Mouse (Mus musculus): ENCODE data around the gene Camta1. TPM values are rescaled to one million over a fixed set of nuclear protein-coding genes. Genes with fewer than 3 reads are reported as not detected.

Camta1 gene
- polyA plus RNA-seq, 1 experiment, result 124 TPM

DNA sequence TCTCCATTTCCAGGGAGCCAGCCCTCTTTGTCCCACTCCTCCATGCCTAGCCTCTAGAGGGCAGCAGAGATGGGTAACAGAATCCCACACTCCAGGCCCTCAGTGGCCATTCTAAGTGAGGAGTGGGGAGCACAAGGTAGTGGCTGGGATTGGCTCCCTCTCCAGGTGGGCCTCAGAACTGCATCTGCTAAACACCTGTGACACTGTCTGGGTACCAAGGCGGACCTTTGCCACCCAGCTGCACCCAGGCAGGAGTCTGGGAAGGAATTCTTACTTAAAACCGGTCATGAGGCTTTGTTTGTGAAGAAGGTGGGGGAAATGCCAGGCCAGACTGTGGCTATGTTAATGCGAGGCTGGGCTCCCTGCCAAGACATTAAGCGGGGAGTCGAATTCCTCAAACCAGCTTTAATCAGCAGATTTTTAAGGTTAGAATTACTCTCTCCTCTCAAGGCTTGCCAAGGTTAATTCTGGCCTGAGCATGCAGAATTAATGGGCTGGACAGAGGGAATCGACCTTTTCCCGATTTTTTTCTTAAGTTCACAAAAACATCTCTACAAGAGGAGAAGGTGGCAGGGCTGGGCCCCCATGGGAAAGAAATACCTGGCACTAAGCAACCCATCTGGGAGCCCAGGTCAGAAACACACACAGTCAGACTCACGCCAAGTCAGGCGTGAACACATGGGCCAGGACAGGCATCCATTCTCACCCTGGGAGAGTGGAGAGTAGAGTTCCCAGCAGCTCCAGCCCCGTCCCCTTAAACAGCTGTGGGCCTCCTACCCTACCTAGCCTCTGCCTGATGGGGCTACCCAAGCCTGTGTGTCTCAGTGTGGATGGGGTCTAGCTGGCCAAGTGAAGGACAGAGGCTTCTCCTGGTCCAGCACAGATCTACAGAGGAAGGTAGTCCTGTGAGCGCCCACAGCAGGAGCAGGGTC, 559.2 kb downstream of the Camta1 start:
- peak in 1 of 2 experiments; percentile 42 for DNase-seq (ENCODE audit: extremely low spot score in 1 of 2, low spot score in 1 of 2)

GRCm38 (mm10) chr4:151301337-151301736, 560.3 kb downstream of the Camta1 start:
- no peak for DNase-seq (ENCODE audit: extremely low spot score in 1 of 2, low spot score in 1 of 2)

- DNase-seq (ENCODE audit: extremely low spot score in 1 of 2, low spot score in 1 of 2), result peak in 1 of 2 experiments; percentile 42
These were observed 561.0 kb downstream of the Camta1 start for GRCm38 (mm10) chr4:151300706-151301105.

DNA sequence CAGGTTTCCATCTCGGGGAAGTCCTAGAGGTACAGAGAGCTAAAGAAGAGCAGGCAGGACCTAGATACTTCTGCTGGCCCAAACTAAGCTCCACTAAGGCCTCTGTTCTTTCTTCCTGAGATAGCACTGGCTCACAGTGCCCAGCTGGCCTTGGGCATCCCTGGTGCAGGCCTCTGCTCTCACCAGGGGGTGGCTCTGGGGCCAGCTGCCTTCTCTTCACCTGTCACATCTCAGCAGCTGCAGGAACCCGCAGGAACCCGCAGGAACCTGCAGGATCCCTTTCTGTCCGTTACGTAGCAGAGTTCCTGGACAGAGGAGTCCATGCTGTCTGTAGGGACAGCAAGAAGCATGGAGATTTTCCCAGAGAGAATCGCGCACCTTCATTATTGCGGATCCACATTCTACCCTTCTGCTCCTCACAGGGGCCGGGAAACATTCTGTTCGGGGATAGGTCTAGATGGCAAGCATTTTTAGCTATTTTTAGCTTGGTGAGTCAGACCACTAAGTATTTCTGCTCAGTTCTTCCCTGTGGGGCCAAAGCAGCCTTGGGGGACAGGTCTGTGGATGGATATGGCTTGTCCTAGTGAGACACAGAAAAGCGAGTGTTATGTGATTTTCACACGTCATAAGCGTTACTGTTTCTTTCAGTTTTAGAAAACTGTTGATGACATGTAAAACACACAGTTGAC, 566.0 kb downstream of the Camta1 start:
- no peak for DNase-seq (ENCODE audit: extremely low spot score in 1 of 2, low spot score in 1 of 2)

DNA sequence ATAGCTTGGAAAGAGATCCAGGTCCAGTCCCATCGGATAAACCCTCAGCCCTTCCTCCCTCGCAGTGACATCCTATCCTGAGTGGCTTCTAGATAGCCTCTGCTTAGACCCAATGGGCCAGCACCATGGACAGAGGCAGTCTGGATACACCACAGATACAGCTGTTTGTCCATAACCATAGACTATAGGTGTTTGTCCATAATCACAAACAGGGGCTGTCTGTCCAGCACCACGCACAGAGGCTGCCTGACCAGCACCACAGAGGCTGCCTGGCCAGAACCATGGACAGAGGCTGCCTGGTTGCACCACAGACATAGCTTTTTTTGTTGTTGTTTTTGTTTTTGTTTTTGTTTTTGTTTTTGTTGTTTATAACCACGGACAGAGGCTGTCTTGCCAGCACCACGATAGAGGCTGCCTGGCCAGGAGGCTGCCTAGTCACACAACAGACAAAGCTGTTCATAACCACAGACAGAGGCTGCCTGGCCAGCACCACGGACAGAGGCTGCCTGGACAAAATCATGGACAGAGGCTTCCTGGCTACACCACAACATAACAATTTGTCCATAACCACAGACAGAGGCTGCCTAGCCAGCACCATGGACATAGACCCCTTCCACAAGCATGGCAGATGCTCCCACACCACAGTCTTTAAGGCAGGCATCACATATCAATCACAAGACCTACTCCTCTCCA, 572.6 kb downstream of the Camta1 start:
- no peak for DNase-seq (ENCODE audit: extremely low spot score in 1 of 2, low spot score in 1 of 2)

GRCm38 (mm10) chr4:151285905-151286445, 575.7 kb downstream of the Camta1 start:
- DNase-seq (ENCODE audit: extremely low spot score in 1 of 2, low spot score in 1 of 2), result no peak

GRCm38 (mm10) chr4:151285432-151285831, 576.2 kb downstream of the Camta1 start:
- DNase-seq (ENCODE audit: extremely low spot score in 1 of 2, low spot score in 1 of 2), result no peak

DNA sequence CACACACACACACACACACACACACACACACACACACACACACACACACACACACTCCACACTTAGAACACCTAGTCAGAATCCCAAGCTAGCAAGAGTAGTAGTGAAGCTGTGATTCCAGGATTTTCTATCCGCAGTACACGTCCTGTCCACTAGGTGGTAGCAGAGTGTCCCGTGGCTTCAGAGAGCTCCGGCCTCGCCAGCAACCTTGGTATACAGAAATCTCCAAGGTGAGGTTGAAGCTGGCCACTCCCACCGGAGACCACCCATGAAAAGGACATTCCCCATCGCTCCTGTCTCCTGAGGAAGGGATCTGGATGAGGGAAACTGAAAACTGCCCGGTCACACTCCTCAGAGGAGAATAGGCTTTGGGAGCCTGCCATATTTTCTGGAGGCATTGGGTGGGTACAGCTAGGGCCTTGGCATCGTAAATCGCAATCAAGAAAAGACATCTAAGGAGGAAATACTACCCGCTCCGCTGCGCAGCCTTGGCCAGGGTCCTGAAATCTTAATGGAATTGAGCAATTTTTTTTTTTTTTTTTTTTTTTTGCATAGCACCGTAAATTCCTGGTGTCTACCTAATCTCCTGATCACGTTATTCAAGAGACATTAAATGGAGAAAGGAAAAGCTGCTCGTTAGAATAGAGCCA, 578.5 kb downstream of the Camta1 start:
- peak; percentile 49 to 88 for DNase-seq (ENCODE audit: extremely low spot score in 1 of 2, low spot score in 1 of 2)

- no peak for DNase-seq (ENCODE audit: extremely low spot score in 1 of 2, low spot score in 1 of 2)
These were observed 579.6 kb downstream of the Camta1 start for GRCm38 (mm10) chr4:151282103-151282502.

DNA sequence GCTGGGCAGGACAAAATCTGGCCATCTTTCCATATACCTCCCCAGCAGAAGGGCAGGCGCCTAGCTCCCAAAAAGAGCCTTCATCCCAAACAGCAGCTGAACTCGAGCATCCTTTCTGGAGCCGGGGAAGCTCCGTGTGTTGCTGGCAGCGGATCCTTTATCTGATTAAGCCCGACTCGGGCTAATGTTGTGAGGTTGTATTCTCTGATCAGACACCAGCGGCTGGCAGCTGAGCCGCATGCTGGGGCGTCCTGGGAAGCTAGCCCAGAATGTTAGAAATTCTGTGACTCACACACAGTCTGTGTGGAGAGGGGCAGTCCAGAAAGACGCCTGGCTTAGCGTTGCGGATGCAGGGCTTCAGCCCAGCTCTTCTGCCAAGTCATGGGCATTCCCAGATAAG, 586.4 kb downstream of the Camta1 start:
- DNase-seq (ENCODE audit: extremely low spot score in 1 of 2, low spot score in 1 of 2), result peak; percentile 66 to 90

- peak in 1 of 2 experiments; percentile 22 for DNase-seq (ENCODE audit: extremely low spot score in 1 of 2, low spot score in 1 of 2)
These were observed 597.8 kb downstream of the Camta1 start for GRCm38 (mm10) chr4:151263786-151264414.

GRCm38 (mm10) chr4:151263052-151263451, 598.6 kb downstream of the Camta1 start:
- DNase-seq (ENCODE audit: extremely low spot score in 1 of 2, low spot score in 1 of 2), result no peak

- DNase-seq (ENCODE audit: extremely low spot score in 1 of 2, low spot score in 1 of 2), result no peak
These were observed 605.1 kb downstream of the Camta1 start for GRCm38 (mm10) chr4:151256622-151257021.

DNA sequence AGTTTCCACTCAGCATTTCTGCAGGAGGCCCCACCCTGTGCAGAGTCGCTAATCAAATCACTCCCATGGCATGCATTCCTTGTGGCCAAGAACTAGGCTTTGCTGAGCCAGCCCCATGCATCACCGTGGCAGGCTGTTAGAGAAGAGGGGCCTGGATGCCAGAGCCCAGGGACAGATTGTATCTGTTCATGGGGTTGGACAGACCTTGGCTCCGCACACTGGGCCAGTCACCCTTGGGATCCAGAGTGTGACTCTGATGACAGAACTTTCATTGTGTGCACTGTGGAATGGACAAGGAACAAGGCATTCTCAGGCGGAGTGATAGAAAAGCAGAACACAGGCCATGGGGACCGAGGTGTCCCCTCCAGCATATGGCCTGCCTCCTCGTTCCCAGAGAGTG, 610.9 kb downstream of the Camta1 start:
- DNase-seq (ENCODE audit: extremely low spot score in 1 of 2, low spot score in 1 of 2), result no peak

- DNase-seq (ENCODE audit: extremely low spot score in 1 of 2, low spot score in 1 of 2), result peak in 1 of 2 experiments; percentile 31
These were observed 616.4 kb downstream of the Camta1 start for GRCm38 (mm10) chr4:151245068-151245797.

DNA sequence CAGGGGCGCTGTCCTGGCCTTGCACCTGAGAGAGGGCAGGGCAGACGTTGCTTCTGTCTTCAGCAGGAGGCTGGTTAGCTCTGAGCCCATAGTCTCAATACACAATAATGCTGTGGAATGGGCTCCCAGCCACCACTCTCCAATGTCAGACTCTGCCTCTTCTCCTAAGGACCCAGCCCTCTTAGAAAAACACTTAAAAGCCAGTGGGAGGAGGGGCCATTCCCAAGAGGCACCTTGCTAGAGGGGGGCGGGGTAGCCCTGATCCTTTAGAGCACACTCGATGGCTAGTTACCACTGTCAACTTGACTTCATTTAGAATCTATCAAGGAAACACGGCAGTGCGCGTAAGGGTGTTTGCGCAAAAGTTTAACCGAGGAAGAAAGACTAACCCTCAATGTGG, 618.2 kb downstream of the Camta1 start:
- DNase-seq (ENCODE audit: extremely low spot score in 1 of 2, low spot score in 1 of 2), result no peak

GRCm38 (mm10) chr4:151242751-151243150, 618.9 kb downstream of the Camta1 start:
- peak in 1 of 2 experiments; percentile 22 for DNase-seq (ENCODE audit: extremely low spot score in 1 of 2, low spot score in 1 of 2)

GRCm38 (mm10) chr4:151240465-151240864, 621.2 kb downstream of the Camta1 start:
- DNase-seq (ENCODE audit: extremely low spot score in 1 of 2, low spot score in 1 of 2), result no peak
